Mouse (Mus musculus) megakaryocyte-erythroid progenitor cell, adult 5-6 weeks (primary cell): Measurements from ENCODE around the gene Klhdc7a. TPM values are rescaled to one million over a fixed set of nuclear protein-coding genes. Genes with fewer than 3 reads are reported as not detected.
"Not testable (repeated sequence)": the region's sequence is repeated elsewhere in the genome, so short reads cannot be mapped to it uniquely, and the experiment has no call there.

Source experiments
- ATAC-seq: replicated peaks from 2 replicates; pipeline ENCODE4 v1.8.0; 2016; ENCODE audit warnings: mild to moderate bottlenecking, inconsistent platforms; ENCODE audit not compliant: severe bottlenecking, poor library complexity, low FRiP score, low TSS enrichment
- total RNA-seq, 2 experiments: library from RNA; stranded (forward) in 1 of 2; stranded (reverse) in 1 of 2; fragments of 200-1000, 215-1000 nt in 1 of 2; fragments of >200 nt in 1 of 2; fragmentation: Nextera tagmentation in 1 of 2; gene quantifications; 2 replicates each; pipeline ENCODE4 v1.2.3; 2014 to 2017

Gene Klhdc7a
- total RNA-seq, 2 experiments from 2014 or later = not detected

DNA sequence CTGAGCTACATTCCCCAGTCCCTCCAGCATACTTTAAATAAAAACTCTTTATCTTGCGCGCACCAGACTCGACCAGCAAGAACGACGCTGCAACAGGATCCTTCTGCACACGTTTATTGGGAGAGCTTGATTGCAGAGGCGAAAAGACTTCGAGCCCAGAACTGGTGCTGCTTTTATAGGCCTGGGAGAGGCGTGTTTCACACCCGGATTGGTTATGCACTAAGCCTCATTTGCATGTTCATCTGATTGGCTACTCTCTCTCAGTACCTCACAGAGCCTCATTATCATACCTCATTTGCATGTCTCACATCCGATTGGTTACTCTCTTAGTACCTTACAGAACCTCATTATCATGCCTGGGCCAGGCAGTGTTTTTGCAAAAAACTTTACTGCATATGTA is 6.5 kb downstream of the Klhdc7a start:
- ATAC-seq = not testable (repeated sequence)

DNA sequence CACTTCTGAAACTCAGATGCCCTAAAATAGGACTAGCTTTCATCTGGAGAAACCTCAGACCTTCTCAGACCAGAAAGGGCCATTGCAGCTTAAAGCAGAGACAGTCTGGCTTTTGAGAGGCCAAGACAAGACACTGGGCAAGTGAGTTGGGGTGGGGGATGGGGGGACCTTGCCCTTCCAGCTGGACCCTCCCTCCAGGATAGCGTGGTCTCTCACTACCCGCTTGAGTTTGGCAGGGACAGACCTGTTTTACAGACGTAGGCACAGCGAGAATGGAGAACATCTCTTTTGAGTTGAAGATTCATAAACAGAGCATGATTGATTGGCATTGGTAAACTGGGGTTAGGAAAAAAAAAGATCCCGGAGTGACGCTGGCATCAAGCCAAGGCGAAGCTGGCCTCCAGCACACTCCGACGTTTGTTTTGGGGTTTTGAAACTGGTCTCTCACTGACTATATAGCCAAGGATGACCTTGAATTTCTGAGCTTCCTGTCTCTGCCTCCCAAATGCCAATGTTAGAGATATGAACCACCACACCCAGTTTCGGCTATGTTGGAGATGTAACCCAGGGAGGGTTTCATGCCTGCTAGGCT is 7.0 kb downstream of the Klhdc7a start:
- ATAC-seq = no peak

DNA sequence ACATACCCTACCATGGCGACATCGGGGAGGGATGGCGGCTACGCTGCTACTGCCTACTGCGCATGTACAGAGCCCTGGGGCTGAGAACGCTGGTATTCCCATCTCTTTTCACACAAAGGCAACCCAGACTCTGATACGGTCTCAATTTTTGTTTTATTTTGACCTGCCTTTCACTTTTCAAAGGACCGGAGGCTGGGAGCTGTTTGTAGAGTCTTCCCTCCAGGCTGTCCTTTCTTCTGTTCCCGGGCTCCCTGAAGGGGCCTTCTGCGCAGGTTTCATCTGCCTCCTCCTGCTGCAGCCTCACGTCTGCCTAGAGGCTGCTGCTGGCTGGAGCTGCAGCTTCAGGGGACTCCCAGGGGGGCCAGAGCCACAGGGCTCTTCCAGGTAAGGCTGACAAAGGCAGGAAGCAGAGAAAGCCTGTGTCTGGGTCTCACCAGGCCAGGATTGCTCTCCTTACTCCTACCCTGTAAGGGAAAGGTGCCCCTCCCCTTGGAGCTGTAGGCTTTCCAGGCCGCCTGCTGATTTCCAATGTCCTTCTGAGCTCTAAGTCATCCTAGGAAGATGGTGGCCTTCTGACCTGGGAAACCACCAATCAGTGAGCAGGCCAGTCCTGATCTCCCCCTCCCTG is 7.6 kb downstream of the Klhdc7a start:
- no peak for ATAC-seq

DNA sequence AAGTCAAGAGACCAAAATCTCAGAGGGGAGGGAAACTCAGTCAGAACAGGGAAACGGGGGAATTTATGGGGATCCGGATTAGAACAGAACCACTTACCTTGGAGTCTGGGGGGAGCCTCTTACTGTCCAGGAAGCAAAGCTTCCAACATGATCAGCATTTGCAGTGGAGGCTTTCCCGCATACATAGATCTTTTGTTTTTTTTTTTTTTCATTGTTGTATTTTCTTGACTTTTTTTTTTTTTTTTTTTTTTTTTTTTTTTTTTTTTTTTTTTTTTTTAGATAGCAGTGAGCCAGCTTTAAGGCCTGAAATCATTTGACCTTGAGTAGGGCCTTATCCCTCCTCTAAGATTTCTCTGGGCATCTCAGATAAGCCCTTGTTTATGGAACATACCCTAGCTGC is 8.6 kb downstream of the Klhdc7a start:
- ATAC-seq = no peak

DNA sequence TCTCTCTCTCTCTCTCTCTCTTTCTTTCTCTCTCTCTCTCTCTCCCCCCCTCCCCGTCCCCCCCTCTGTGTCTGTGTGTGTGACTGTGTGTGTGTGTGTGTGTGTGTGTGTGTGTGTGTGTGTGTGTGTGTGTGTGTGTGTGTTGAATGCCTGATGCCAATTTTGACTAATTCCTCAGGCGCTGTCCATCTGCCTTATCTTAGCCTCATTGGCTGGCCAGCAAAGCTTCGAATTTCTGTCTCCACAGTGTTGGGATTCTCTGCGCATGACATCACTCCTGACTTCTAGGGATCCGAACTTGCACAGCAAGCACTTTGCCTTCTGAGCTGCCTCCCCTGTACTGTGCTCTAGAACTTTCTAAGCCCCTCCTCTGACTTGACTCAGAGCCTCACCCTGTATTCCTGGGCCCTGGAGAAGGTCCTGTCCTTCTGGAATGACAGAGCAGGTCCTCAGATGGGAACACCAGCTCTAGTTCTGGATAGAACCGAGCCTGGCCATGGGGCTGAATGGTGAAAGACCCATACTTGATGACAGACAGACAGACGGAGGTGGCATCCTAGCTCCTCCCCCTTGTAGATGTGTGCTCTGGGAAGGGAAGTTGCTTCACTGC is 16.8 kb downstream of the Klhdc7a start:
- no peak for ATAC-seq

DNA sequence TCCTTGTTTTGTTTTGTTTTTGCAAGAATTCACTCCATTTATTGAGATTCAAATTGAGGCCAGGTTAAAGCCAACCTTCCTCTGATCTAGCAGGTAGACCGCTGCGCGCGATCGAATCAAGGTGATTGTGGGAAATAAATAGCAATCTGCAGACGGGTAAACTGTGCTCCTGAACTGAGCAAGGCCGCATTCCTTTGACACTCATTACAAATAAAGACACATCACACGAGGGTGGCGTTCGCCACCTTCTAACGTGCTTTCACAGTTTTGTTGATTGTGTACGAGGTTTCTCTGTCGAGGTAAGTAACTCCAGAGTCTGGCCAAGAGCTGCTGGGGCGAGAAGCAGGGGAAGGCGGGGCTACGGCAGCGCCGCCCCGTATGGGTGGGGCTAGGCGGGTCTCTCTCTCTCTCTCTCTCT is 17.4 kb downstream of the Klhdc7a start:
- ATAC-seq = no peak

DNA sequence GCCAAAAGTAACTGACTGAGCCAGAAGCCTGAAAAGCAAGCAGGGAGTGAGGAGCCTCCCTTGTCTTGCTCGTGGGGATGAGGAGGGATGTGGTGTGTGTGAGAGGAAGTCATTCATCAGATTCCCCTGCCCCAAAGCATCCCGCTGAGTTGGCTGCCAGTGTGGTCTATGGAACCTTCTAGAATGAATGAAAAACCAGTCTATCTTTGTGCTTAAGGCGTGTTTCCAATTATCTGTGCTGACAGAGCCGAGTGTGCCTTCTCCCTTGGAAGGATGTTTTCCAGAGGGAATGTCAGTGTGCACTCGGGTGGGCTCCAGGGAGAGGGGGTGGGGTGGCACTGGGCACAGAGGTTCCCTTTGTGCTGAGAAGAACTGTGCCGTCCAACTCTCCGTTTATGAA is 19.2 kb downstream of the Klhdc7a start:
- no peak for ATAC-seq

DNA sequence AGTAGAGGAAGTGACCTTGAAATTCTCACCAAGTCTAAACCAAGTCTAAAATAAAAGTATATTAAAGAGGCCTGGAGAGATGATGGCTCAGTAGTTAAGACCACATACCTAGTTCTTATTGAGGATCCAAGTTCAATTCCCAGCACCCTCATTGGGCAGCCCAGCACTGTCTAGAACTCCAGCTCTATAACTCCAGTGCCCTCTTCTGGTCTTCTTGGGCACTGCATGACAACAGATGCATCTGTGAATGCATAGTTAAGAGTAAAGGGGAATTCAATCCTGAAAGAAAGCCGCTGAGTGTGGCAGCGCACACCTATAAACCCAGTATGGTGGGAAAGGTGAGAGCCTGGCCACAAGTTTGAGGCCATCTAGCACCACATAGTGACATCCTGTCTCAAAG is 20.5 kb downstream of the Klhdc7a start:
- no peak for ATAC-seq

DNA sequence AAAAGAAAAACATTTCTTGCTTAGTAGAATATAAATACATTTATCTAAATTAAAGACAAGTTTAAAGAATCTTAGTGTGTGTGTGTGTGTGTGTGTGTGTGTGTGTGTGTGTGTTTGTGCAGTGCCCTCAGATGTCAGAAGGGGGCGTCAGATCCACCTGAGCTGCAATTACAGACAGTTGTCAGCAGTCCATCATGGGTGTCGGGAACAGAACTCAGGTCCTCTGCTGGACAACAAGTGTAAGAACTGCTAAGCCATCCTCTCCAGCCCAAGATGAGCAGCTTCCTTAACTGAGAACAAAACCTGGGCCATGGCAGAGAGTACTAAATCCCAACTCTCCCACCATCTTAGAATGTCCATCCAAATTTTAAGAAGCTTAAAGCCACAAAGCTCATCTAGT is 26.0 kb downstream of the Klhdc7a start:
- no peak for ATAC-seq

DNA sequence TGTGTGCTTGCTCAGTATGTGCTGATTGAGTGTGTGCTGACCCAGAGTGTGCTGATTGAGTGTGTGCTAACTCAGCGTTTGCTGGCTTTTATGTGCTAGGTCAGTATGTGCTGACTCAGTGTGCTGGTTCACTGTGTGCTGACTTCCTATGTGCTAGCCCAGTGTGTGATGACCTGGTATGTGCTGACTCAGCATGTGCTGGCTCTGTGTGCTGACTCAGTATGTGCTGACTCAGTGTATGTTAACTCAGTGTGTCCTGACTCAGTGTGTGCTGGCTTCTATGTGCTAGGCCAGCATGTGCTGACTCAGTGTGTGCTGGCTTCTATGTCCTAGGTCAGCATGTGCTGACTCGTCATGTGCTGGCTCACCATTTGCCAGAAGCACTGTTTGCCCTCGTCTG is 32.3 kb downstream of the Klhdc7a start:
- no peak for ATAC-seq

DNA sequence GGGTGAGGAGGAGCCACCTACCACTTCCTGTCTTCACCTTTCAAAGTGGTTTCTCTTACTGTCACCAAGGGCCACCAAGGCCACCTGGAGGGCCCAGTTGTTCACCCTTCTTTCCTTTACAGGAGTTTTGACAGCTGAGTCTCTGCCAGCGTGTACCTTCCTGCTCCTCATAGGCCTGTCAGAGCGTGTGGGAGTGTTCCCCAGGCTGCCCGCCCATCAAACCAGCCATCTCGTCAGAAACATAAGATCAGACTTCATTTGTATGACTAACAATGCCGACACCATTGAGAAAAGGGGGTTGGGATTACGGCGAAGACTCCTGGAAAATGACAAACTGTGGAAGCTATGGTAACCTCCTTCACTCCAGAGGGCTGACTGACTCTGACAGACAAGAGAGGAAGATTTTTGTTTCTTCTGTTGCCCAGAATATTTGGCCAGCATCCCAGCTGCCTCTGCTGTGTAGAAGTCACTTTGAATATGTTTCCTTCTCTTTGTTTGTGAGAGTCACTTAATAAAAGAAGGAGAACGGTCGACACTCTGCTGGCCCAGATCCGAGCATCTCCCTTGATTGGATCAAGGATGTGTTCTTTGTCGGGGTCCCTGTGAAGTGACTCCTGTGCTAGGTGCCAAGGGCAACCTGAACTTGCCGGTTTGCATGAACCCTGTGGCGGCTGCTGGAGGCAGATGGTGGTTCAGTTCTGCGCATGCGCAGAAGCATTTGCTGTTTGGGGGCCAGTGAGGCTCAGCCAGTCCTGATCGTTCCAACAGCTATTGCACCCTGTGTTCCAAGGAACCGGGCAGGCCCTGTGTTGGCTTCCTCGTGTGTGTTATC is 34.6 kb downstream of the Klhdc7a start:
- ATAC-seq = no peak

DNA sequence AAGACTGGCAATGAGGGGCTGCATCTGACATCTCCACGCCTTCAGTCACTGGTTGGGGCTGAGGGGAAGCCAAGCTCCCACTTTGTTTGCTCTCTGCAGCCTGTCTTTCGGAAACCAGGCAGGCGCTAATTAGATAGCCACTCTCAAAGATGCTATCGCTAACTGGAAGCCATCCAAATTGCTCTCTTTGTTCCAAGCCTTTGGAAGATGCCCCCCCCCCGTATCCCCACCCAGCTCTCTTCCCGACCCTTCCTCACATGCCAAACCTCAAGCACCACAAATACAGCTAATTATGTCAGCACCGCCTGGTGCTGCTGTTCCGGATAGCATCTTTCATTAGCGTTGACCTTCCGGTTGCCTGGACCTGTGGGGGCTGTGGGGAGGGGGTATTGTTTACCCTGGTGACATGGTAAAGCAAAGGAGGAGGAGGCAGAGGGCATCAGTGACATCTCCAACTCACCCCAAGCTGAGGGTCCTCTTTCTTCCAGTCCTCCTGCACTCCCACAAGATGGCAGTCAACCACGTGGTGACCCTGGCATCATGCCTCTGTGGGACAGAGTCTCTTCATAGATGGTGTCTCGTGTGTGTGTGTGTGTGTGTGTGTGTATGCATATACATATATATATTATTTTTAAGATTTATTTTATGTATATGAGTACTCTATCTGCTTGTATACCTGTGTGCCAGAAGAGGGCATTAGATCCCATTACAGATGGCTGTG is 35.9 kb downstream of the Klhdc7a start:
- no peak for ATAC-seq

DNA sequence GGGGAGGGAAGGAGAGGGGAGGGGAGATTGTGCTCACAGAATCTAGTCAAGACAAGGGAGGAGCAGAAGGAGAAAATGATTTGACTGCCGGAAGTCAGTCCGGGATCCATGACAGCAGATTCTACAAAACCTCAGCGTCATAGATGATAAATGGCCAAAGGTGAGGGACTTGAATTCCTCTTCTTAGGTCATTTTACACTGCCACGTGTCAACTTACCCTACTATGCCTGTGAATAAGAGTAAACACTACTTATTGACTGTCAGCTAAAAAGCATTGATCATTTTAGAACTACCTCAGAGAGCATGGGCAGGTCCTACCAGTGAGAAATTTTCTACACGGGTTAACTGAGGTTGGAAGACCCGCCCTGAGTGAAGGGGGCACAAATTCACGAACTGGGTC is 36.9 kb downstream of the Klhdc7a start:
- ATAC-seq = no peak

DNA sequence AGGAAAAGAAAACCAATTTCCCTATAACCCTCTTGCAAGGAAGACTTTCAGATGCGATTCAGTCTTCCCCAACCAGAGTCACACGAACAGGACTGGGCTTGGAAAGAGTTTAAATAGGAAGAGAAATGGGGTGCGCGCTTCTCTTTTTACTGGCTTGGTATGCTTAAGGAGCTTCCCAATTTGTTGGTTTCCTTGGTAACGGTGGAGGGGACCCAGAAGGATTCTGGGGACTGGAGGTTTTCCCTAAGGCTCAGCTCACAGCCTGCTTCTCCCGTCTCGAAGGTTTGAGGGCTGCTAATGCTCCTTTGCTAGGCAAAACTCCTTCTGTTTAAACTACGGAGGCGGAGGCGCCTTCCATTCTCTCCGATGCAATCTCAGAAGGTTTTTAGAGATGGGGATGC is 41.7 kb downstream of the Klhdc7a start:
- no peak for ATAC-seq

DNA sequence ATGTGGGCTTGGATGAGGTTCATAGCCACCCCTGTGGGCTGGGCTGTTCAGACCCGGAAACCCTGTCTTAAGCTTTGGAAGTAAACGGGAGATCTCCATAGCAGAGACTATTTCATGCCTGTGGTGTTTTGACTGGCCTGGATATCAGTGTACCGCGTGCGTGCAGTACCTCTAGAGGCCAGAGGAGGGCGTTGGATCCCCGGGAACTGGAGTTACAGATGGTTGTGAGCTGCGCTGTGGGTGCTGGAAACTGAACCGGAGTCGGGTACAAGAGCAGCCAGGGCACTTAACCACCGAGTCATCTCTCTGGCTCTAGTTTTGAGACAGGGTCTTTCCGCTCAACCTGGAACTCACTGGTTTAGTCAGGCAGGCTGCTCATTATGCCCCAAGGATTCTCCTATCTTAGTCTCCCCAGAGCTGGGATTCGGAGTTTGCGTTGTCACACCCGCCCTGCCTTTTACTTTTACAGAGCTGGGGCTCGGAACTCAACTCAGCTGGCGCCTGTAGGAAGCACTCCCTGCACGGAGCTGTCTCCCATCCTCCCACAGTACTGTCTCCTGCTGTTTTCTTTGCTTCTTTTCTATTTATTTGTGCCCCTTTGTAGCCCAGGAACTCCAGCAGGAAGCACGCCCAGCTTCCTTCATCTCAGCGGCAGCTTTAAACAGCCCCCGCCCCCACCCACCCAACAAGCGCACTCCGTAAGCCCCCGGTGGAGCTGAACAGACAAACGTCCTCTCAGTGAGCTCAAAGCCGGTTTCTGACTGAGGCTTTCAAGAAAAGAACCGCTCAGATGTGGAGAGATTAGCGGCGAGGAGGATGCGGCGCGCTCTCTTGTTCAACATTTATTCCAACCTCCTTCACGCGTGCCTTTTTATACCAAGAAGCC is 42.3 kb downstream of the Klhdc7a start:
- ATAC-seq = no peak

DNA sequence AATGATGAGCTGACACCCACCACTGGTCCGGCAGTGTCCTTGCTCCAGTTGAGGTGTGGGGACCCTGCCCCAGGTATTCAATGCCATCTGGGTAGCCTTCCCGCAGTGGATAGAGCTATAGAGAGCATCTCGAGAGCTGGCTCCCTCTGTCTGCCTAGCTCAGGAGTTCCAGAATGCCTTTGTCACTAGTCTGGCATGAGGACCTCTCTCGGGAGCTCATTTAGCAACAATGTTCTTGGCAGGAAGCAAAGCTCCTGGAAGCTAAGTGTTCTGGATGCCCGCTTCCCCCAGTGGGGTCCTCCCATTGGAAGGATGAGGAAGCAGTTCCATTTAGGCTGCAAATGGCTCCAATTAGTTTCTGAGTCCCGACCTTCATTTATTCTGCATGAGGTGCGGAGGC is 51.1 kb downstream of the Klhdc7a start:
- no peak for ATAC-seq
